Mouse (Mus musculus): ENCODE measurements around the gene Cep97. TPM values are rescaled to one million over a fixed set of nuclear protein-coding genes. Genes with fewer than 3 reads are reported as not detected.

The Cep97 gene
- polyA plus RNA-seq, 1 experiment, result 17.4 TPM

DNA sequence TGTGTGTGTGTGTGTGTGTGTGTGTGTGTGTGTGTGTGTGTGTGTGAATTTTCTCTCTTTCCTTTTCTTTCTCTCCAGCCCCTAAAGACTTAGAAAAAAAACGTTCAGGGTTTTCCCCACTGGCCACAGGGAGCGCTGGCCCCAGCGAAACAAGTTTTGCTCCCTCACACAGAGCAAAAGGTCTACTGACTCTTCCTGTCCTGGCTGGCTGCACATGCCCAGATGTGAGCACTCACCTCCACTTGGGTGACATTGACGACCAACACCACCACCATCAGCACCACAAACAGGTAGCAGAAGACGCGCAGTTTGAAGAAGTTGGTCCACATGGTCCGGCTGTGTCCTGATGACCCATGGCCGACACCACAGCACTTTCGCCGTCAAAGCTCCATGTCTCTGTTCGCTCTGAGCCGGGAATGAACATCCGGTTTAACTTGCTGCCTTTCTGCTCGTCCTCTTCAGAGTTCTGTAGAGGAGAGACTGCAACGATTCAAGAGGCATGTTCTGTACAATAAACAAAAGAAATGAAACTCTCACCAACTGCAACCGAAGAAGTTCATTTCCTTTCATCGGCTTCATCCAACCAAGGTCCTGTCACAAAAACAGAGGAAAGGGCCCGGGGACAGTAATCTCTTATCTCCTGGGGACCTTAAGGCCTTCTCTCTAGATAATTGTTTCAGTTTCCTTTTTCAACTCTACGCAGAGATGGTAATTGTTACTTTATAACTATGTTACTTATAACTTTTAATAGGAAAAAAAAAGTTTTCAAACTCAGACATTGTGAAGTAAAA lies 44.1 kb downstream of the Cep97 start:
- peaks cover 21% of the 10 kb centered on the region for H3K4me1 ChIP-seq (replicated peaks; ENCODE audit: control insufficient read depth, insufficient read depth, low read length)
- DNase-seq, result no peak
- TF ChIP-seq POLR2A (IDR thresholded peaks at IDR 0.05; ENCODE audit: control insufficient read depth, extremely low read depth, insufficient read depth, low read length, poor library complexity), result no peak
- H3K27ac ChIP-seq (ENCODE audit: control insufficient read depth, insufficient read depth, low read length), result no peak overlapping the region
- H3K4me3 ChIP-seq (ENCODE audit: control insufficient read depth, insufficient read depth, low read length), result no peak overlapping the region
- no peaks in the 10 kb centered on the region for H3K27me3 ChIP-seq (ENCODE audit: control insufficient read depth, insufficient read depth, low read length)
- 84% methylated on average over 19 of the region's 19 CpGs for WGBS
- H3K36me3 ChIP-seq (ENCODE audit: control insufficient read depth, insufficient read depth, low read length), result no peaks in the 10 kb centered on the region

DNA sequence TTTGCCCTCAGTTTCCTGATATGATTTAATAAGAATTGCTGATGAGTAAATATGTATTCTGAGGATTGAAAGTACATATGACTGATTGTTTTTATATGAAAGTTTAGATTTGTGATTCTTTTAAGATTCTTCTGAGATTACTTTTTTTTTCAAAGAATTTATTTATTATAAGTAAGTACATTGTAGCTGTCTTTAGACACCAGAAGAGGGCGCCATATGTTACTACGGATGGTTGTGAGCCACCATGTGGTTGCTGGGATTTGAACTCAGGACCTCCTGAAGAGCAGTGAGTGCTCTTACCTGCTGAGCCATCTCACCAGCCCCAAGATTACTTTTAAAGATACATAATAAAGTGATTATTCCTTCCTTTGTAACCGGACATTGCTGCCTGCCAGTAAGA lies 45.2 kb downstream of the Cep97 start:
- Histone ChIP-seq H3K27ac (ENCODE audit: control insufficient read depth, insufficient read depth, low read length) (no peak overlapping the region), H3K4me1 (replicated peaks; ENCODE audit: control insufficient read depth, insufficient read depth, low read length) (peaks cover 19% of the 10 kb centered on the region), H3K4me3 (ENCODE audit: control insufficient read depth, insufficient read depth, low read length) (no peak overlapping the region), H3K36me3 (ENCODE audit: control insufficient read depth, insufficient read depth, low read length) (peaks cover 7% of the 10 kb centered on the region), H3K27me3 (ENCODE audit: control insufficient read depth, insufficient read depth, low read length) (no peaks in the 10 kb centered on the region)
- 91% methylated on average over 3 of the region's 3 CpGs for WGBS
- TF ChIP-seq POLR2A (IDR thresholded peaks at IDR 0.05; ENCODE audit: control insufficient read depth, extremely low read depth, insufficient read depth, low read length, poor library complexity) (no peak), CTCF (IDR thresholded peaks at IDR 0.05; ENCODE audit: borderline replicate concordance, control insufficient read depth, extremely low read depth, insufficient read depth, low read length, poor library complexity) (no peak)
- no peak for DNase-seq

DNA sequence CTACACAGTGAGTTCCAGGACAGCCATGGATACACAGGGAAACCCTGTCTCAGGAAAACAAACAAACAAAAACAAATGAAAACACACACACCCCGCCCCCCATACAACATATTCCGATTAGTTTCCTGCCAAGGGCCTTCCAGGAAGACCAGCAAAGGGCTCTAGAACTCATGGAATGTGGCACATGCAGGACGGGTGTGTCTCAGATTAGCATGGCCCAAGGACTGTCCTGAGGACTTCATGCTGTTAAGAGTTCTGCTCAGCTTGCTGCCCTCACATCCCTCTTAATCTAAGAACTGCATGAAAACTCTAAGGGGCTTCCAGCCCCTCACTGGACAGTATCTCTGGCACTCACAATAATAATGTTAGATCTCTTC lies 46.1 kb downstream of the Cep97 start:
- Histone ChIP-seq H3K4me3 (ENCODE audit: control insufficient read depth, insufficient read depth, low read length) (no peak overlapping the region), H3K36me3 (ENCODE audit: control insufficient read depth, insufficient read depth, low read length) (peaks cover 11% of the 10 kb centered on the region), H3K4me1 (replicated peaks; ENCODE audit: control insufficient read depth, insufficient read depth, low read length) (peaks cover 18% of the 10 kb centered on the region), H3K27me3 (ENCODE audit: control insufficient read depth, insufficient read depth, low read length) (no peaks in the 10 kb centered on the region), H3K27ac (ENCODE audit: control insufficient read depth, insufficient read depth, low read length) (no peak overlapping the region)
- no peak for DNase-seq
- WGBS, result 96% methylated on average over 3 of the region's 3 CpGs
- TF ChIP-seq POLR2A (IDR thresholded peaks at IDR 0.05; ENCODE audit: control insufficient read depth, extremely low read depth, insufficient read depth, low read length, poor library complexity), result no peak
- no peak for TF ChIP-seq CTCF (IDR thresholded peaks at IDR 0.05; ENCODE audit: borderline replicate concordance, control insufficient read depth, extremely low read depth, insufficient read depth, low read length, poor library complexity)

DNA sequence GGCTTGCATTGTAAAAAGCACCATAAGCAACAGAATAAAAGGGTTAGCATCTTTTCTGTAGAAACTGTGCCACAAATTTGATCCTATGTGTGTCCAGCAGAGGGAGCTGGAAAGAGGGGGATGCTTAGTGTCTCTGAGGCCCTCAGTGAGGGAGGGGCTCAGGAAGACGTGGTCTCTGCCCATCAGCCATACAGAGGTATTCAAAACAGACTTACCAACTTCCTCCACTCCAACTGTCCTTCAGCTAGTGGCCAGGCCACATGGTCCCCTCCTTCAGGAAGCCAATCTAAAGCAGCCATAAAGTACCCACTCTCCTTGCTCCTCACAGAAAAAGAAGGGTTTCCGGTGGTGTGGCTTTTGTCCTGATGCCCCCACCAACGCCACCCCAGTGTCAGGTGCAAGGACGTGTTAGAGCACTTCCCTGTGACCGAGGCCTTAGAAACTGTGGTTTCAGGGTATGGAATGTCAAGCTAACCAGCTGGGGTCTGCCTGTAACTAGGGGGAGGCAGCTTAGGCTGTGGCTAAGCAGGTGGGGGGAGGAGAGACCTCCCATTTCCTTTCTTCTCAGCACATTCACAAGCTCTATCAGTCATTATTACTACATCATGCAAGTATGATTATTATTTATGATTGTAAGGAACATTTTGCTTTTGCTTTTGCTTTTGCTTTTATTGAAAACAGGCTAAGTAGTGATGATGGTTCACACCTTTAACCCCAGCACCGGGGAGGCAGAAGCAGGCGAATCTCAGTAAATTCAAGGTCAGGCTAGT lies 46.7 kb downstream of the Cep97 start:
- 7% methylated on average over 7 of the region's 7 CpGs for WGBS
- DNase-seq, result peak; percentile 47
- no peak overlapping the region for H3K4me3 ChIP-seq (ENCODE audit: control insufficient read depth, insufficient read depth, low read length)
- peak overlapping the region; percentile 66 for H3K27ac ChIP-seq (ENCODE audit: control insufficient read depth, insufficient read depth, low read length)
- no peaks in the 10 kb centered on the region for H3K27me3 ChIP-seq (ENCODE audit: control insufficient read depth, insufficient read depth, low read length)
- peaks cover 18% of the 10 kb centered on the region for H3K4me1 ChIP-seq (replicated peaks; ENCODE audit: control insufficient read depth, insufficient read depth, low read length)
- TF ChIP-seq CTCF (IDR thresholded peaks at IDR 0.05; ENCODE audit: borderline replicate concordance, control insufficient read depth, extremely low read depth, insufficient read depth, low read length, poor library complexity) (peak; percentile 61; the same call in 1 of the 2 replicates), POLR2A (IDR thresholded peaks at IDR 0.05; ENCODE audit: control insufficient read depth, extremely low read depth, insufficient read depth, low read length, poor library complexity) (no peak)
- peaks cover 11% of the 10 kb centered on the region for H3K36me3 ChIP-seq (ENCODE audit: control insufficient read depth, insufficient read depth, low read length)

DNA sequence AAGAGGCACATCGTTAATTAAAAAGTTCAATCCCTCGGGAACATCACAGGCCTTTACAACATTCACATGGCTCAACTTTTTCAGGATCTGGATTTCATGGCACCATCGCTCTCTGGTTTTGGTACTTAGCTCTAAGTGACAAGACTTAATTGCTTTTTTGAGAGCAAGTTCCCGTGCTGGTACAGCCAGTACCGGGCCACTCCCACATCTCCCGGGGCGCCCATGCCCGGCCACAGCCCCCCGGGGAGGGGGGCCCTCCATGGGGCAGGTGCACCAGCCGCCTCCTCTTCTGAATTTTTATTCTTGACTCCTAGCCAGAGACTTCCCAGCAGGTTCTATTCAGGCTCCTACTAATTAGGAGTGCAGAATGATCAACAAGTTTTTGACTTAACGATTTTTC lies 50.4 kb downstream of the Cep97 start:
- Histone ChIP-seq H3K27me3 (ENCODE audit: control insufficient read depth, insufficient read depth, low read length) (no peaks in the 10 kb centered on the region), H3K36me3 (ENCODE audit: control insufficient read depth, insufficient read depth, low read length) (peaks cover 11% of the 10 kb centered on the region), H3K27ac (ENCODE audit: control insufficient read depth, insufficient read depth, low read length) (no peak overlapping the region), H3K4me3 (ENCODE audit: control insufficient read depth, insufficient read depth, low read length) (no peak overlapping the region), H3K4me1 (replicated peaks; ENCODE audit: control insufficient read depth, insufficient read depth, low read length) (peaks cover 9% of the 10 kb centered on the region)
- DNase-seq, result no peak
- no peak for TF ChIP-seq CTCF (IDR thresholded peaks at IDR 0.05; ENCODE audit: borderline replicate concordance, control insufficient read depth, extremely low read depth, insufficient read depth, low read length, poor library complexity)
- WGBS, result 94% methylated on average over 11 of the region's 11 CpGs

DNA sequence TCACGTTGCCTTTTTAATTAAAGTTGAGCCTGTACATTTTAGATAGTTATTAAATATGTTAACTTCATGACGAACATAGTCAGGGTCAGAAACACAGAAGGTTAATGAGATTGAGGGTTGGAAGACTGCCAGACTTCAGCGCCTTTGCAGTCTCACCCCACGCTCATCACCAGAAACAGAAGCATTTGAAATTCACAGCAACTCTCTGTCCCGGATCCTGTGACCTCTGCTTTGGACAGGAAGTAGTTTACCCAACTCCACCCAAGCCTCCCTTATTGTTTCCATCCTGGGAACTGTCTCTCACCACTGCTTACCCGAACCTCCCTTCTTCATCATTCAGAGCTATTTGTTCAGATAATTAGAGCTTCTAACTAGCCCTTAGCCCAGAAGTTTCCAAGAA lies 58.6 kb downstream of the Cep97 start:
- Histone ChIP-seq H3K27ac (ENCODE audit: control insufficient read depth, insufficient read depth, low read length) (no peak overlapping the region), H3K27me3 (ENCODE audit: control insufficient read depth, insufficient read depth, low read length) (no peaks in the 10 kb centered on the region), H3K4me1 (replicated peaks; ENCODE audit: control insufficient read depth, insufficient read depth, low read length) (no peaks in the 10 kb centered on the region), H3K36me3 (ENCODE audit: control insufficient read depth, insufficient read depth, low read length) (no peaks in the 10 kb centered on the region), H3K4me3 (ENCODE audit: control insufficient read depth, insufficient read depth, low read length) (no peak overlapping the region)
- no peak for DNase-seq
- WGBS, result 82% methylated on average over 6 of the region's 6 CpGs
- TF ChIP-seq POLR2A (IDR thresholded peaks at IDR 0.05; ENCODE audit: control insufficient read depth, extremely low read depth, insufficient read depth, low read length, poor library complexity) (no peak), CTCF (IDR thresholded peaks at IDR 0.05; ENCODE audit: borderline replicate concordance, control insufficient read depth, extremely low read depth, insufficient read depth, low read length, poor library complexity) (no peak)
